Mouse (Mus musculus) ES-E14 (cell line): ENCODE results near the gene Celsr3.

Experiments
- CHD2 ChIP-seq: IDR thresholded peaks from 2 replicates; pipeline ENCODE4 v1.6.1; 2014; ENCODE audit warnings: mild to moderate bottlenecking, low read depth, low read length, inconsistent platforms
- HCFC1 ChIP-seq: IDR thresholded peaks from 2 replicates; pipeline ENCODE4 v1.6.1; 2012; ENCODE audit warnings: low read length, inconsistent platforms, borderline replicate concordance; ENCODE audit not compliant: insufficient read depth
- ZC3H11A ChIP-seq: IDR thresholded peaks from 2 replicates; pipeline ENCODE4 v1.6.1; 2012; ENCODE audit warnings: low read depth, mild to moderate bottlenecking, inconsistent platforms, low read length, borderline replicate concordance
- ZNF384 ChIP-seq: IDR thresholded peaks from 2 replicates; pipeline ENCODE4 v1.6.1; 2012; ENCODE audit warnings: low read depth, low read length, inconsistent platforms

DNA sequence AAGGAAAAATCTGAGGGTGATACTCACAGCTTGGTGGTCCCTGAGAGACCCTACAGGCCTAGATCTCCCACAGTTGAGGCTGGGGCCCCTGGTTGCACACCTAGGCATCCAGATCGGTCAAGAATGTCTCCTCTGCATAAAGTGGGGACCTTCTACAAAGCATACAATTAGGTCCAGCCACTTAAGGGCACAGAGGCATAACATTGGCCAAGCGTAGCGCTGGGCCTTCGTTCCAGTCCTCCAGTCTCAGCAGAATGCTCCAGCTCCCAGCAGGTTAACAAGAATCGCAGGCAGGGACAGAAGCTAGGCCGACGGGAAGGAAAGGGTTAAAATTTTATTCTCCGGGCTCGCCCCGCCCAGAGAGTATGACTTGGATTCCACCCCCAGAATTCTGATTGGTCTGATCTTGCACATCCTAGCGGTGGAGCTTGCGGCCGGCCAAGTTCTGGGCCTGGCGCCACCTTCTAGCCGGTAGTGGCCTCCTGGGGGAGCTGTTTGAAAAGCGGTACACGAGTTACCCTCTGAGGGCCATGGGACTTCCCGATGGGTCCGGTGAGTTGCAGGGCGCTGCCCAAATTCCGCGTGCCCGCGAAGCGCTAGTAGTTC, 27.6 kb downstream of the Celsr3 start:
- TF ChIP-seq HCFC1 (no peak), CHD2 (no peak), ZC3H11A (no peak), ZNF384 (no peak)
